Mouse (Mus musculus) thymus, postnatal 0 days (tissue): ENCODE results near the gene D5Ertd579e. TPM values are rescaled to one million over a fixed set of nuclear protein-coding genes. Genes with fewer than 3 reads are reported as not detected.
"Not testable (repeated sequence)": the region's sequence is repeated elsewhere in the genome, so short reads cannot be mapped to it uniquely, and the experiment has no call there.

Experiments used
- DNase-seq: peaks from one replicate; pipeline ENCODE4 v3.0.0-alpha.2; 2015; ENCODE audit warnings: low spot score
- polyA plus RNA-seq: library from polyadenylated mRNA; unstranded; fragments of >200 nt; fragmentation: Nextera tagmentation; extraction: Ambion mirVana; gene quantifications from 2 replicates; pipeline ENCODE4 v1.2.1, GENCODE M21; 2015

D5Ertd579e gene
- polyA plus RNA-seq, 1 experiment from 2014 or later, result 27.1 TPM

GRCm38 (mm10) chr5:36683586-36683985 lies 12.2 kb downstream of the D5Ertd579e start:
- DNase-seq, result no peak

- DNase-seq, result no peak
These were observed 14.6 kb downstream of the D5Ertd579e start for GRCm38 (mm10) chr5:36681219-36681618.

GRCm38 (mm10) chr5:36679918-36680598 lies 15.8 kb downstream of the D5Ertd579e start:
- DNase-seq, result peak; percentile 15

- no peak for DNase-seq
These were observed 17.0 kb downstream of the D5Ertd579e start for GRCm38 (mm10) chr5:36678799-36679198.

- DNase-seq, result no peak
These were observed 17.9 kb downstream of the D5Ertd579e start for GRCm38 (mm10) chr5:36677907-36678306.

- DNase-seq, result no peak
These were observed 20.4 kb downstream of the D5Ertd579e start for GRCm38 (mm10) chr5:36675466-36675865.

GRCm38 (mm10) chr5:36674658-36675433 lies 21.0 kb downstream of the D5Ertd579e start:
- no peak for DNase-seq

- peak; percentile 74 for DNase-seq
These were observed 26.5 kb downstream of the D5Ertd579e start for GRCm38 (mm10) chr5:36669021-36670008.

- DNase-seq, result peak; percentile 61
These were observed 27.3 kb downstream of the D5Ertd579e start for GRCm38 (mm10) chr5:36668572-36668971.

GRCm38 (mm10) chr5:36667986-36668385 lies 27.8 kb downstream of the D5Ertd579e start:
- not testable (repeated sequence) for DNase-seq

- DNase-seq, result no peak
These were observed 28.7 kb downstream of the D5Ertd579e start for GRCm38 (mm10) chr5:36667165-36667564.

- not testable (repeated sequence) for DNase-seq
These were observed 29.1 kb downstream of the D5Ertd579e start for GRCm38 (mm10) chr5:36666699-36667098.

GRCm38 (mm10) chr5:36663329-36663728 lies 32.5 kb downstream of the D5Ertd579e start:
- DNase-seq, result no peak

- not testable (repeated sequence) for DNase-seq
These were observed 34.7 kb downstream of the D5Ertd579e start for GRCm38 (mm10) chr5:36660977-36661760.

- DNase-seq, result no peak
These were observed 70.2 kb downstream of the D5Ertd579e start for GRCm38 (mm10) chr5:36625612-36626011.

GRCm38 (mm10) chr5:36623670-36624069 lies 72.2 kb downstream of the D5Ertd579e start:
- no peak for DNase-seq

- DNase-seq, result no peak
These were observed 74.8 kb downstream of the D5Ertd579e start for GRCm38 (mm10) chr5:36621058-36621449.

- DNase-seq, result peak; percentile 59
These were observed 75.3 kb downstream of the D5Ertd579e start for GRCm38 (mm10) chr5:36620409-36621057.

- no peak for DNase-seq
These were observed 76.9 kb downstream of the D5Ertd579e start for GRCm38 (mm10) chr5:36618890-36619289.

- no peak for DNase-seq
These were observed 77.5 kb downstream of the D5Ertd579e start for GRCm38 (mm10) chr5:36618356-36618755.
